Mouse (Mus musculus) urinary bladder, postnatal 25 days (tissue): ENCODE measurements around the gene Gpd1l.
A peak's percentile ranks its signal among the peaks of the same experiment; 100 is the strongest.
"Not testable (repeated sequence)": the region's sequence is repeated elsewhere in the genome, so short reads cannot be mapped to it uniquely, and the experiment has no call there.

Source experiments
- DNase-seq: peaks from one replicate; pipeline ENCODE4 v3.0.0; 2022; ENCODE audit warnings: low spot score

Gpd1l gene

GRCm38 (mm10) chr9:114933723-114934171 lies at the start of gene Gpd1l:
Gpd1l (minus strand) TSS chr9:114933987.
- DNase-seq: peak; percentile 93

DNA sequence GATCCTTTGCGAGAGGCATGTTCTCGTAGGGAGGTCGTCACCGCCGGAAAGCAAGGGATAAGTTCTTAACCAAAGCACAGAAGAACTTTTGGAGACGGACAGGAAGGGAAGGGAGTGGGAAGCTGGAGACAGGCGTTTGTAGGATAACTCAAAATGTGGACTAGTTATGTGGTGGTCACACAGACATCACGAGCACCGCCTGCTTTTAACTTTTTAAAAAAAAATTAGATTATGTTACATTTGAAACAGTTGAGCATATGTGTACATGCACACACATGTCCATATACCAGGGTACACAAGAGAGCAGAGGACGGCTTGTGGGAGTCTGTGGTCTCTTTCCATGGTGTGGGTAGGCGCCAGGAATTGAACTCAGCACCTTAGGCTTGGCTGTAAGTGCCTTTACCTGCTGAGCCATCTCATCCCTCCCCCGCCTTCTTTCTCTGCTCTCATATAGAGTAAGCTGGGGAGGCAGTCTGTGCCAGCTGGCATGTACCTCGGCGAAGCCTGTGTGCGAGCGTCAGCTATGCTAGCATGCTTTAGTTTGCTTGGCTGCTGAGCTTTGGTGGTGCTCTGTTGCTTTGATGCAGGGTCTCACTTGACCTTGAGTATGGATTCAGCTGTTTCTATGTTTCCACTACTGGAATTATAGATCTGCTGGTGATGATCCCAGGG lies 49.0 kb upstream of the Gpd1l start, which contains the start of gene Rps27rt:
TSS of gene Rps27rt (minus strand) at position 51 of the 672 bp plus-strand sequence.
- DNase-seq: no peak

DNA sequence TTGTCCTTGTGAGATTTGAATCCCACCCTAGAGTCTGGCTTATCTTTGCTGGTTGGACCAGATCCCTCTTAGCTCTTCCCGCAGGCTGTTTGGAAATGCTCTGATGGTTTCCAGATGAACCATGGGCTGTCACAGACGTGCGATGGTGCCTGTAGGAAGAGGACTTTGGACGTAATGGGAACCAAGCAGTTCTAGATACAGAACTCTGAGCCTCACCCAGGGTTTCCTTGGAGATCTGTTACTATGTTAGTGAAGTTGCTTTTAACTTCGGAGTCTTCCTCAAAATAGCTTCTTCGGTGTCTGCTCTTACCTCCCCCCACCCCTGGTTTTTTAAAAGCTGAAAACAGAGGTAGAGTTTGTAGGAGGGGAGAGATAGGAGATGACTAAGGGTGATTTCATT lies 46.2 kb upstream of the Gpd1l start:
- no peak for DNase-seq

- peak; percentile 60 for DNase-seq
These were observed 44.7 kb upstream of the Gpd1l start, which contains the start of gene Osbpl10 for GRCm38 (mm10) chr9:114978281-114979111. Osbpl10 (plus strand) TSS chr9:114978569.

- DNase-seq: no peak
These were observed 43.9 kb upstream of the Gpd1l start for GRCm38 (mm10) chr9:114977461-114978280.

- not testable (repeated sequence) for DNase-seq
These were observed 32.5 kb upstream of the Gpd1l start for GRCm38 (mm10) chr9:114966286-114966685.

- DNase-seq: no peak
These were observed 30.3 kb upstream of the Gpd1l start for GRCm38 (mm10) chr9:114964093-114964492.

DNA sequence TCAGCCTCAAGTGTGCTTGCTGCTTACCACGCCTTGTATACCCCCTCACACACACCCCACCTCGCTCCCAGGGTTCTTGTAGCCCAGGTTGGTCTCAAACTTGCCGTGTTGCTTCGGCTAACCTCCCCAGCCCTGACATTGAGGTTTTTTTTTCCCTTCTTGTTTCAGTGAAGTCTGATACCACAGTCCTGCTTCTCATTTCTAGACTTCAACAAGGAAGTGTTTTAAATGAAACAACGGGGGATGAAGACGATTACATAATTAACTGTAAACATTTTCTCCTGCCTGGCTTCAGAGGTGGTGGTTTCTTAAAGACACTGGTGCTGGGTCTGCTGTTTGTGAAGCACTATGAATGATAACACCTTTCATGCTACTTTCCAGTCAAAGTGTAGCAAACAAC lies 27.1 kb upstream of the Gpd1l start:
- no peak for DNase-seq

- DNase-seq: no peak
These were observed 26.4 kb upstream of the Gpd1l start for GRCm38 (mm10) chr9:114960043-114960789.

- no peak for DNase-seq
These were observed 23.2 kb upstream of the Gpd1l start for GRCm38 (mm10) chr9:114956945-114957344.

DNA sequence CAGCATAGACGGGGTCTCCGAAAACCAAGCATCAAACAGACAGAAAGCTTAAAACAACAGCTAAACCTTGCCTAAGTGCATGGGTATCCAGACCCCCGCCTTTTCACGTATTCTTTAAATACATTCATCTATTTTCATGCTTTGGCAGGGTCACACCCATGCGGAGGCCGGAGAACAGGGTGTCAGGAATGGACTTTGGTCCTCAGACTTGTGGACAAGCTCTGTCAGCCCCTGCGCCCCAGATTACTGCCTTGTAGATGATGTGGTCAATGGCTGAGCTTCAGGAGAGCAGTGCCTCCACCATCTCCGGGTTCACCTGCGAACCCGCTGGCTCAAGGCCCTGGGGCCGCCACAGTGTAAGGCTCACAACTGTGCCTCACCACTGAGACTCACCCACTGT lies 21.6 kb upstream of the Gpd1l start:
- DNase-seq: no peak

- no peak for DNase-seq
These were observed 19.1 kb upstream of the Gpd1l start for GRCm38 (mm10) chr9:114952866-114953265.

DNA sequence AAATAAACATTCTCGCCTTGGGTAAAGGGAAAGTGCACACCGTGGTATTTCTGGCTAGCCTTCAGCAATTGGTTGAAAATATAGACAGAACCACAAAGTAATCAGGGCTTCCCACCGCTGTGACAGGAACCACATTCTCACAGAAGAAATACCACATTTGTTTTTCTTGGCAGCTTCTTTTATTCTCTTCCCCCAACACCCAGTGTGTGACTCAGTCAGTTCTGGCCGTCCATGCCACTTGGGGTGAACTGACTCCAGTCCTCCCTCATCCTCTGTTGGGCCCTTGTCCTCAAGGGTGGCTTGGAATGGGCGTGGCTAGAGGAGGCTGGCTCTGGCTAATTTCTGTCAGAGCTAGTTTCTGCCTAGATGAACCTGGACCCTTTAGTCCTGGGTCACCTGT lies 14.6 kb upstream of the Gpd1l start:
- no peak for DNase-seq

GRCm38 (mm10) chr9:114945576-114945975 lies 11.8 kb upstream of the Gpd1l start:
- DNase-seq: no peak

GRCm38 (mm10) chr9:114944642-114945041 lies 10.9 kb upstream of the Gpd1l start:
- no peak for DNase-seq

GRCm38 (mm10) chr9:114936687-114937086 lies 2.9 kb upstream of the Gpd1l start:
- no peak for DNase-seq

GRCm38 (mm10) chr9:114935321-114935720 lies 1.5 kb upstream of the Gpd1l start:
- DNase-seq: no peak

DNA sequence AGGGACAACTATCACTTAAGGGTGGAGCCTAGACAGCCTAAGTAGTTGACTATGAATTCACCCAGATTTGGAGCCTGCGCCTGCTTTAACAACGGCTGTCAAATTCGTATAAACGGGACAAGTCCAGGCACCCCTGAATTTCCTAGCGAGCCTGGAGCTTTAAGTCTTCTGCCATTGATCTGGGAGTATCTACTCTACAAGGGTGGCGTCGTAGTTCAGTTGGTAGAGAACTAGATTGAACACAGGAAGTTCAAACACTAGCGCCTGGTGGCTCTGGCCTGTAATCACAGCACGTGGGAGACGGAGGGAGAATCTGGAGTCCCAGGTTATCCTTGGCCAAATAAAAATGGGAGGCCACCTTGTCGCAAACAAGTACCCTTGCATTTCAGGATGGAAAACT lies 444 bp upstream of the Gpd1l start:
- DNase-seq: no peak

DNA sequence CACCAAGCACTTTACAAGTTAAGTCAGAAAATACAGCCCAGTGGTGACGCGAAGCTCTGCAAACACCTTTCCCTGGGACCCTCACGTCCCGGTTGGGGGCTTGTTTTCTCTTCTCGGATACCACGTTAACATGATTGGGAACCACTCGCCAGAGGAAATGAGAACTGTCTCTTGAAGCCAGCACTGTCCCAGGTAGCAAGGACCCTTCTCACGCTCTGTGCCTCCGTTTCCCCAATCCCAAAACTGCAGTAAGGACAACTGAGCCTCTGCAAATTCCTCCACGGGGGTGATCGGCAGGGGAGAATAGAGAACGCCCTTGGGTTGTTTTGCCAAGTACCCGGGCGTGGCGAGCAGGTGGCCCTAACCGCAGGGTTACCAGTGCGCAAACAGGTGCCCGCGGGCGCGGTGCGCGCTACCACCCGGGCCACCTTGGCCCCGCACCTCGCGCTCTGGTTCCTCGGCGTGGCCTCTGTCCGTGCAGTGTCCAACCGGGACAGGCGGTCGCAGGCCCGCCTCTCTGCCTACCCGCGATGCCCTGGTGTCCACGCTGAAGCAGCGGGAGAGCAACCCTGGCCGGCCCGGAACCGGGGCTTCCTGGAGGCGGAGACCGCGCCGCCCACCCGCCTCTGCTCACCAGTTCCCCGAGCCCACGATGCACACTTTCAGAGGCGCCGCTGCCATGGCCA lies 607 bp downstream of the Gpd1l start:
- DNase-seq: no peak

- no peak for DNase-seq
These were observed 1.2 kb downstream of the Gpd1l start for GRCm38 (mm10) chr9:114932607-114933006.
